Mouse (Mus musculus) lung, postnatal 0 days (tissue): ENCODE data around the gene Pgghg. TPM values are rescaled to one million over a fixed set of nuclear protein-coding genes. Genes with fewer than 3 reads are reported as not detected.

Source experiments
- ATAC-seq: fragments of 200-750 bp; cut with Nextera tagmentation; 2 replicates; pipeline ENCODE4 v1.8.0; 2017; ENCODE audit warnings: moderate library complexity
- DNase-seq: peaks from one replicate; pipeline ENCODE4 v3.0.0-alpha.2; 2016; ENCODE audit warnings: low spot score
- H3K27ac ChIP-seq: fragments of 300-500 bp; sonication (generic); 2 replicates; pipeline ENCODE4 v1.5.1; 2014; ENCODE audit warnings: antibody characterized with exemption, mild to moderate bottlenecking, low read length, mixed read lengths
- H3K27me3 ChIP-seq: fragments of 300-500 bp; sonication (generic); replicated peaks from 2 replicates; pipeline ENCODE4 v1.6.1; 2014; ENCODE audit warnings: low read length, mixed read lengths; ENCODE audit not compliant: insufficient read depth
- H3K36me3 ChIP-seq: fragments of 300-500 bp; sonication (generic); 2 replicates; pipeline ENCODE4 v1.6.1; 2014; ENCODE audit warnings: low read length, mixed read lengths; ENCODE audit not compliant: insufficient read depth
- H3K4me1 ChIP-seq: fragments of 300-500 bp; sonication (generic); 2 replicates; pipeline ENCODE4 v1.6.1; 2014; ENCODE audit warnings: antibody characterized with exemption, low read depth, low read length, mixed read lengths; ENCODE audit not compliant: insufficient read depth
- H3K4me2 ChIP-seq: fragments of 300-500 bp; sonication (generic); replicated peaks from 2 replicates; pipeline ENCODE4 v1.6.1; 2014; ENCODE audit warnings: low read depth, mild to moderate bottlenecking, low read length, moderate library complexity, mixed read lengths
- H3K4me3 ChIP-seq: fragments of 300-500 bp; sonication (generic); 2 replicates; pipeline ENCODE4 v1.5.1; 2014; ENCODE audit warnings: low read depth, low read length
- H3K9ac ChIP-seq: fragments of 300-500 bp; sonication (generic); replicated peaks from 2 replicates; pipeline ENCODE4 v1.6.1; 2014; ENCODE audit warnings: low read depth, mild to moderate bottlenecking
- H3K9me3 ChIP-seq: fragments of 300-500 bp; sonication (generic); 2 replicates; pipeline ENCODE4 v1.6.1; 2016; ENCODE audit warnings: low read length, mixed read lengths
- CTCF ChIP-seq: IDR thresholded peaks from 2 replicates; pipeline ENCODE4 v1.5.1; 2016; ENCODE audit warnings: antibody characterized with exemption, mild to moderate bottlenecking
- EP300 ChIP-seq: IDR thresholded peaks from 2 replicates; pipeline ENCODE4 v1.6.1; 2016; ENCODE audit warnings: antibody characterized with exemption, mild to moderate bottlenecking, control low read depth
- WGBS: fragments of 180-500 bp; shearing (Covaris S2); extraction: QIAGEN DNeasy Blood & Tissue Kit; methylation state at CpG from one replicate; pipeline ENCODE4 v1.1.7; 2014; 5-methylcytosine and 5-hydroxymethylcytosine counted together
- polyA plus RNA-seq: library from polyadenylated mRNA; unstranded; fragments of >200 nt; fragmentation: Nextera tagmentation; extraction: Ambion mirVana; gene quantifications from 2 replicates; pipeline ENCODE4 v1.2.1, GENCODE M21; 2015

The Pgghg gene
- polyA plus RNA-seq, 1 experiment from 2014 or later = 12.7 TPM

DNA sequence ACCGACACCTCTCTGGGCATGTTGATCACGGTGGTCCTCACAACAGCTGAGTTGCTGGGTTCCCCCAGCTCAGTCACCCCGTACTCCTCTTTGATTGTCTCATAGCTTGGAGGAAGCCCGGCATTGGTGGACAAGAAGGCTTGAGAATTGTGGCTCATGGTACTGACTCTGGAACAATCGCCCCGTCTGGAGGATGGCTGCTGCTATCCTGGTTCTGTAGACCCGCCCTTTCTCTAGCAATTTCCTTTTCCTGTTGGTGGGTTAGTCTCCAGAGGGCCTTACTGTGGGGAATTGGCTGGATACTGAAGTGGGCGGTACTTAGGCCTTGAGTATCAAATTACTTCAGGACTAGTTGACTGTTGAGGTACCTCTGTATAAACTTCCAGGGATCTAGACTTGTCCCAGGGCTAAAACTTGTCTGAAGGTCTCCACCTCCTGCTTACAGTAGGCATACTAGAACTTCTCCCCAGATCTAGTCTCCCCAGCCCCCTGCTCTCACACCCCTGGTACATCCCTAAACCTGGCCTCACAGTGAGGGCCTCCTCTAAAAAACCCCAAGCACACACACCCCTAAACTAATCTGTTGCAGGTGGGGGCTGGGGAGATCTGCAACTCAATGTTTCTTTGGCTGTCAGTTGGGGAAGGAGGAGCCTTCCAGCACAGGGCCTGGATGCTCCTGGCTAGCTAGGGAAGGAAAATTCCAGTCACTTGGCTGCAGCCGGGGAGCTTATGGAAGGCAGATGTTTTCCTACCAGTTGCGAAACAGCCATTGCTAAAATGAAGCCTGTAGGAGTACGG is 14.8 kb downstream of the Pgghg start, which contains the start of the genes Gm45717 and Ifitm2:
Gm45717 (minus strand) TSS at position 180 of the 798 bp plus-strand sequence.
Ifitm2 (minus strand) TSS at position 230 of the 798 bp plus-strand sequence.
- no peaks in the 10 kb centered on the region for H3K9me3 ChIP-seq
- H3K4me1 ChIP-seq = peaks cover 8% of the 10 kb centered on the region; the same call in 1 of the 2 replicates
- peak within 1 kb of the TSS; percentile 83 for H3K27ac ChIP-seq
- H3K27me3 ChIP-seq = no peaks in the 10 kb centered on the region
- peak; percentile 65 for TF ChIP-seq EP300
- peak; percentile 13; the same call in 1 of the 2 replicates for TF ChIP-seq CTCF
- ATAC-seq (peak; percentile 90), DNase-seq (peak; percentile 97)
- 5% methylated on average over 11 of the region's 11 CpGs for WGBS
- peak within 1 kb of the TSS; percentile 66 for H3K4me2 ChIP-seq
- H3K4me3 ChIP-seq = peak within 1 kb of the TSS; percentile 62
- peak within 1 kb of the TSS; percentile 60 for H3K9ac ChIP-seq
- H3K36me3 ChIP-seq = no peaks in the 10 kb centered on the region

DNA sequence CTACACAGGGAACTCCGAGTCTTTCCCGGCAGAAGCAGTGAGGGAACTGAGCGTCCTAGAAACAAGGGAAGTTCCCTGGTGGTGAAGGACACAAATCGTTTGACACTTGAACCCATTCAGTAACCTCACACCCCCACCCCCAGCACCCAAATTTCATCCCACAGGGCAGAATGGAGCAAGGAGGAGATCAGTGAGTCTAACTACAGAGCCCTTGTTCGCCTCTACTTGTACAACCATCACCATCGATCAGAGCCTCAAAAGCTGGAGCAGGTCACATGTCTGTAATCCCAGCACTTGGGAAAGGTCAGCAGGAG is 15.3 kb downstream of the Pgghg start:
- Histone ChIP-seq H3K9ac (no peak overlapping the region), H3K4me1 (peaks cover 3% of the 10 kb centered on the region; the same call in 1 of the 2 replicates), H3K27me3 (no peaks in the 10 kb centered on the region), H3K27ac (peak overlapping the region; percentile 83), H3K4me3 (no peak overlapping the region), H3K4me2 (no peak overlapping the region; the same call in 1 of the 2 replicates), H3K36me3 (no peaks in the 10 kb centered on the region), H3K9me3 (no peaks in the 10 kb centered on the region)
- WGBS = 30% methylated on average over 6 of the region's 6 CpGs
- no peak for DNase-seq
- no peak for ATAC-seq
- TF ChIP-seq CTCF (peak; percentile 29; the same call in 1 of the 2 replicates), EP300 (peak; percentile 93; the same call in 1 of the 2 replicates)

DNA sequence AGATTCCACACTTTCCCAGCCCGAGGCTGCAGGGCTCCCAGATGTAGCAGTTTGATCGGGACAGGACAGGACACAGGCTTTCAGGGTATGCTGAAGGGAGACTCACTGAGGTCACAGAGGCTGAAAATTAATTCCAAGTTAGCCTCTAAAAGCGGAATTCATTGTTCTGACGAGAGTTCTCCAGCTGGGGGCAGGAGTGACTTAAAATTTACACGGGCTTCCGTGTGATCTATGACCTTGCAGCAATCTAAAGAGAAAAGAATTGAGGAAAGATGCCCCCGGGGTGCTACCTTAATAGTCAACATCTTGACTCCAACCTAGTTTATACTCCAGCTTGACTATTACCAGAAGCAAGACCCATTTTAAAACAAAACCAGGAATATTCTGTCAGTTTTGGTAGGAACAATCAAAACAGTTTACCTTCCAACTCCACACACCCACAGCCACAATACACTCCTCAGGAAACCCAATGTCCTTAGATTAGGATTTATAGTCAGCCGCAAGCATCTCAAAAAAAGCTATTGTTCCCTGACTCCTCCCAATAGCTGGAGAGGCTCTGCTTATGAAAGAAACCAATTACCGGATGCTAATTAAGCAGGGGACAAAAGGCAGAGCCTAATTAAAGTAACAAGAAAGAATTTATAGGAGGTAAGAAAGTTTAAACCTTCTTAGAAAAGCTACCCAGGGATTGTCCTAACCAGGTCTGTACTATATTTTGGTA is 18.1 kb downstream of the Pgghg start:
- Histone ChIP-seq H3K9me3 (no peaks in the 10 kb centered on the region), H3K4me3 (no peak overlapping the region), H3K9ac (no peak overlapping the region), H3K4me1 (no peaks in the 10 kb centered on the region), H3K27me3 (no peaks in the 10 kb centered on the region), H3K27ac (peak overlapping the region; percentile 54), H3K36me3 (no peaks in the 10 kb centered on the region), H3K4me2 (no peak overlapping the region)
- ATAC-seq (no peak), DNase-seq (peak; percentile 76)
- TF ChIP-seq CTCF (peak; percentile 67), EP300 (no peak)
- WGBS = 17% methylated on average over 9 of the region's 9 CpGs

DNA sequence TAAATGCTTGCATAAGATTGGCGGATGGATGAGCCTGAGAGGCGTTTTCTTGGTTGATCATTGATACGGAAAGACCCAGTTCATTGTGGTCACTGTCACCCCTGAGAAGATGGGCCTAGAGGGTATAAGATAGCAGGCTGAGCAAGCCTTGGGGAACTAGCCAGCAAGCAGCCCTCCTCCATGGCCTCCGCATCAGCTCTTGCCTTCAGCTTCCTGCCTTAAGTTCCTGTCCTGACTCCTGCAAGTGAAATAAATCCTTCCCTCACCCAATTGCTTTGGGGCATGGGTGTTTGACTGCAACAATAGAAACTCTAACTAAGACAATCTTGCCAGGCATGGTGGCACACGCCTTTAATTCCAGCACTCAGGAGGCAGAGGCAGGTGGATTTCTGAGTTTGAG is 18.8 kb downstream of the Pgghg start:
- DNase-seq (no peak), ATAC-seq (no peak)
- no peak overlapping the region for H3K4me3 ChIP-seq
- H3K9ac ChIP-seq = no peak overlapping the region
- 80% methylated on average over 5 of the region's 5 CpGs for WGBS
- TF ChIP-seq EP300 = no peak
- no peaks in the 10 kb centered on the region for H3K4me1 ChIP-seq
- H3K36me3 ChIP-seq = no peaks in the 10 kb centered on the region
- H3K4me2 ChIP-seq = no peak overlapping the region
- H3K27me3 ChIP-seq = no peaks in the 10 kb centered on the region
- H3K27ac ChIP-seq = no peak overlapping the region
- no peaks in the 10 kb centered on the region for H3K9me3 ChIP-seq

DNA sequence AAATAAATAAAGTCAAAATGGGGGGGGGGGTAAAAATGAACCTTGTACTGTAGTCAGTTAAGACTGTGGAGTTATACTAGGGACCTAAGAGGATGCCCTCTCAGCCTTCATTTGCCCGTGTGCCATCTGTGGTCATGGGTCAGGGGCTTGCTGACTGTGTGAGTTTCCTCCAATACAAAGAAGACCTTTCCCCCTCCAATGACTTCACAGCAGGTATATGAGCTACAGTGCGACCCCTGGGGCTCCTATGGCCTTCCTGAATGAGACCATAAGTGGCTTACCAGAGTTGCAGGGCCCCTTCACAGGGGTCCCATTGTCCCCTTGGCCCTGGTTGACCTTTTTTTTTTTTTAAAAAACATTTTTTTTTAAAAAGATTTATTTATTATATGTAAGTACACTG is 20.2 kb downstream of the Pgghg start:
- no peaks in the 10 kb centered on the region for H3K4me1 ChIP-seq
- H3K4me2 ChIP-seq = no peak overlapping the region
- H3K27ac ChIP-seq = no peak overlapping the region
- no peak overlapping the region for H3K9ac ChIP-seq
- ATAC-seq (no peak), DNase-seq (no peak)
- no peak overlapping the region for H3K4me3 ChIP-seq
- H3K36me3 ChIP-seq = no peaks in the 10 kb centered on the region
- TF ChIP-seq EP300 (no peak), CTCF (no peak)
- no peaks in the 10 kb centered on the region for H3K27me3 ChIP-seq
- 80% methylated on average over 2 of the region's 2 CpGs for WGBS
- no peaks in the 10 kb centered on the region for H3K9me3 ChIP-seq

DNA sequence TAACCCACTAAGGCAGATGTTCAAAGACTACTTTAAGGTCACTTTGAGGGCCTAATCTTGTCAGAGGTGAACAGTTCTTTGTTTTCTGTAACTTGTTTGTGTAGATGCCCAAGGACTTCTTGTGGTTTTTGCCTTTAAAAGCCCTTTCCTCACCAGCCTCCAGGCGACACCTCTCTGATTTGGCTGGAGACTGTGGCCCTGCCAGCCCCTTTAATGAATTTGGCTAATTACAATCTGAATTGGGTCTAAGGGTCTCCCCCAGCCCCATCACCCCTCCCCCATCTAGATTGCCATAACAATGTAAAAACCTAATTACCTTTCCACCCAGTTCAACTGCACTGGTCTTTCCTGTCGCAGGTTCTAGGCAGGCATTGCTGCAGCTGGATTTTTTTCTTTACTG is 21.5 kb downstream of the Pgghg start:
- no peak overlapping the region for H3K4me3 ChIP-seq
- no peaks in the 10 kb centered on the region for H3K4me1 ChIP-seq
- DNase-seq (no peak), ATAC-seq (no peak)
- TF ChIP-seq CTCF (no peak), EP300 (no peak)
- H3K9ac ChIP-seq = no peak overlapping the region
- H3K27ac ChIP-seq = no peak overlapping the region
- 82% methylated on average over 2 of the region's 2 CpGs for WGBS
- no peaks in the 10 kb centered on the region for H3K9me3 ChIP-seq
- no peak overlapping the region for H3K4me2 ChIP-seq
- no peaks in the 10 kb centered on the region for H3K36me3 ChIP-seq
- H3K27me3 ChIP-seq = no peaks in the 10 kb centered on the region
